8 mouse cellular contexts compared by ENCODE assay signal in genomic region chrX:134058987-134059712, GRCm38 (mm10). TPM values are rescaled to one million over a fixed set of nuclear protein-coding genes. Genes with fewer than 3 reads are reported as not detected.
DNase-seq lines count a peak whose midpoint lies in the region; ATAC-seq and TF ChIP-seq lines count a peak whose summit lies in the region.

Gene Cstf2 (plus strand): TSS chrX:134059187.

- H3K4me3 ChIP-seq in E14TG2a.4 (replicated peaks; ENCODE audit: low read length) = peak within 1 kb of the TSS; percentile 85
- peak within 1 kb of the TSS; percentile 54 for H3K4me3 ChIP-seq in forebrain, embryonic 13.5 days
- H3K4me3 ChIP-seq in liver, postnatal 0 days (ENCODE audit: low read depth, low read length) = peak within 1 kb of the TSS; percentile 71
- peak within 1 kb of the TSS; percentile 49 for H3K4me3 ChIP-seq in neural tube, embryonic 14.5 days (ENCODE audit: low read depth, low read length)

- H3K4me1 ChIP-seq in E14TG2a.4 (replicated peaks; ENCODE audit: low read depth, low read length) = peaks cover 13% of the 10 kb centered on the region; the same call in 1 of the 2 replicates
- peaks cover 7% of the 10 kb centered on the region; the same call in 1 of the 2 replicates for H3K4me1 ChIP-seq in forebrain, embryonic 13.5 days
- H3K4me1 ChIP-seq in liver, postnatal 0 days (ENCODE audit: insufficient read depth) = no peaks in the 10 kb centered on the region
- H3K4me1 ChIP-seq in neural tube, embryonic 14.5 days (ENCODE audit: control insufficient read depth, insufficient read depth, low read length) = no peaks in the 10 kb centered on the region

- peak within 1 kb of the TSS; percentile 73 for H3K9ac ChIP-seq in forebrain, embryonic 13.5 days
- H3K9ac ChIP-seq in liver, postnatal 0 days (replicated peaks) = peak within 1 kb of the TSS; percentile 72
- H3K9ac ChIP-seq in neural tube, embryonic 14.5 days (replicated peaks; ENCODE audit: low read depth, low read length) = peak within 1 kb of the TSS; percentile 65

- intact Hi-C loops in heart, postnatal 10 days (cut with DNase I) = no loop called here

- TF ChIP-seq EP300 in liver, postnatal 0 days (IDR thresholded peaks at IDR 0.05; ENCODE audit: low read depth) = no peak

- no peaks in the 10 kb centered on the region for H3K27me3 ChIP-seq in E14TG2a.4 (ENCODE audit: insufficient read depth, low read length)
- no peaks in the 10 kb centered on the region for H3K27me3 ChIP-seq in forebrain, embryonic 13.5 days
- no peaks in the 10 kb centered on the region for H3K27me3 ChIP-seq in liver, postnatal 0 days (ENCODE audit: insufficient read depth, low read length)
- H3K27me3 ChIP-seq in neural tube, embryonic 14.5 days (ENCODE audit: control insufficient read depth, insufficient read depth, low read length) = no peaks in the 10 kb centered on the region

- peaks cover 36% of the 10 kb centered on the region for H3K36me3 ChIP-seq in E14TG2a.4 (ENCODE audit: insufficient read depth, low read length)
- peaks cover 17% of the 10 kb centered on the region for H3K36me3 ChIP-seq in forebrain, embryonic 13.5 days (ENCODE audit: poor library complexity, severe bottlenecking)
- H3K36me3 ChIP-seq in liver, postnatal 0 days (replicated peaks; ENCODE audit: insufficient read depth, low read length) = peaks cover 4% of the 10 kb centered on the region; the same call in 1 of the 2 replicates
- no peaks in the 10 kb centered on the region for H3K36me3 ChIP-seq in neural tube, embryonic 14.5 days (ENCODE audit: control insufficient read depth, insufficient read depth, low read length)

- peak within 1 kb of the TSS; percentile 91 for H3K27ac ChIP-seq in forebrain, embryonic 13.5 days
- peak within 1 kb of the TSS; percentile 87 for H3K27ac ChIP-seq in liver, postnatal 0 days (ENCODE audit: low read depth)
- peak within 1 kb of the TSS; percentile 80 for H3K27ac ChIP-seq in neural tube, embryonic 14.5 days (ENCODE audit: low read depth, low read length)

- H3K4me2 ChIP-seq in forebrain, embryonic 13.5 days = peak within 1 kb of the TSS; percentile 54
- peak within 1 kb of the TSS; percentile 74 for H3K4me2 ChIP-seq in liver, postnatal 0 days (ENCODE audit: low read depth, low read length)
- peak within 1 kb of the TSS; percentile 43 for H3K4me2 ChIP-seq in neural tube, embryonic 14.5 days (ENCODE audit: low read depth, low read length)

- TF ChIP-seq CTCF in E14TG2a.4 (conservative IDR thresholded peaks at IDR 0.05; ENCODE audit: low read length) = no peak
- 0 out of 2 replicates have a peak, but pooled peaks have one; percentile 8 for TF ChIP-seq CTCF in liver, postnatal 0 days (IDR thresholded peaks at IDR 0.05; ENCODE audit: low read depth)

- WGBS in forebrain, embryonic 13.5 days = 15% methylated on average over 44 of the region's 77 CpGs
- WGBS in large intestine, adult 2 months = 19% methylated on average over 74 of the region's 77 CpGs
- WGBS in liver, postnatal 0 days (ENCODE audit: insufficient replicate concordance) = 23% methylated on average over 39 of the region's 77 CpGs
- WGBS in neural tube, embryonic 14.5 days = 17% methylated on average over 66 of the region's 77 CpGs

- DNase-seq in c-Kit-positive CD71-positive TER-119-positive erythroid progenitor cells, embryonic 14.5 days (ENCODE audit: low spot score) = peak; percentile 78
- DNase-seq in heart, postnatal 10 days = peak; percentile 95
- peak; percentile 48 for DNase-seq in large intestine, adult 2 months (ENCODE audit: low read depth, low spot score)
- peak; percentile 93 for DNase-seq in liver, postnatal 0 days
- DNase-seq in testis, postnatal 10 days (ENCODE audit: low spot score) = peak; percentile 95

- peak; percentile 99 for ATAC-seq in forebrain, embryonic 13.5 days
- ATAC-seq in liver, postnatal 0 days = peak; percentile 97
- peak; percentile 98 for ATAC-seq in neural tube, embryonic 14.5 days (ENCODE audit: low read depth)

- H3K9me3 ChIP-seq in E14TG2a.4 (ENCODE audit: low read length) = no peaks in the 10 kb centered on the region
- no peaks in the 10 kb centered on the region for H3K9me3 ChIP-seq in forebrain, embryonic 13.5 days (replicated peaks)
- H3K9me3 ChIP-seq in liver, postnatal 0 days (ENCODE audit: low read length) = no peaks in the 10 kb centered on the region
- H3K9me3 ChIP-seq in neural tube, embryonic 14.5 days (ENCODE audit: control insufficient read depth, low read length) = no peaks in the 10 kb centered on the region

RNA-seq across cellular contexts. Expression of gene Cstf2, which starts in this region (rescaled TPM):
- 59.8 and 68.3 TPM in 2 replicates for polyA plus RNA-seq in forebrain, embryonic 13.5 days (2015; fragmentation: Nextera tagmentation; extraction: Ambion mirVana)
- total RNA-seq in heart, postnatal 10 days (2021) = 10 to 100 TPM; 20.4 to 22.0 TPM
- 9.1 and 17.0 TPM in 2 replicates for polyA plus RNA-seq in large intestine, adult 2 months (2012; rRNA removed)
- 8.3 and 9.7 TPM in 2 replicates for polyA plus RNA-seq in liver, postnatal 0 days (2015; fragmentation: Nextera tagmentation; extraction: Ambion mirVana)
- polyA plus RNA-seq in neural tube, embryonic 14.5 days (2014; fragmentation: Nextera tagmentation; extraction: Ambion mirVana) = 82.5 and 84.9 TPM in 2 replicates

Comparison
In these comparisons a context has a peak if more than half of its experiments do, and no peak if none do; other contexts are left out.
1. Peak in every context shown above with its lines: DNase-seq, ATAC-seq, H3K4me3 ChIP-seq and H3K27ac ChIP-seq.